Mouse (Mus musculus) kidney, adult 2 months (tissue): ENCODE measurements around the gene Arid1b. TPM values are rescaled to one million over a fixed set of nuclear protein-coding genes. Genes with fewer than 3 reads are reported as not detected.

Source experiments
- DNase-seq: peaks from one replicate; pipeline ENCODE4 v3.0.0; 2021
- H3K27ac ChIP-seq: fragments of 200-500 bp; 2 replicates; pipeline ENCODE4 v1.5.1; 2012; ENCODE audit warnings: low read depth, low read length, control low read depth, inconsistent platforms; ENCODE audit not compliant: insufficient read depth
- H3K27me3 ChIP-seq: fragments of 200-500 bp; replicated peaks from 2 replicates; pipeline ENCODE4 v1.6.1; 2012; ENCODE audit warnings: mild to moderate bottlenecking, moderate library complexity, low read length, inconsistent platforms; ENCODE audit not compliant: control insufficient read depth, insufficient read depth
- H3K36me3 ChIP-seq: fragments of 200-500 bp; 2 replicates; pipeline ENCODE4 v1.6.1; 2012; ENCODE audit warnings: mild to moderate bottlenecking, moderate library complexity, low read length, inconsistent platforms; ENCODE audit not compliant: control insufficient read depth, insufficient read depth
- H3K4me1 ChIP-seq: fragments of 200-500 bp; 2 replicates; pipeline ENCODE4 v1.6.1; 2011; ENCODE audit warnings: low read length; ENCODE audit not compliant: control insufficient read depth, insufficient read depth
- H3K4me3 ChIP-seq: fragments of 200-500 bp; 2 replicates; pipeline ENCODE4 v1.5.1; 2011; ENCODE audit warnings: mild to moderate bottlenecking, low read depth, low read length, control low read depth; ENCODE audit not compliant: insufficient read depth
- CTCF ChIP-seq: fragments of 200-500 bp; conservative IDR thresholded peaks from 2 replicates; pipeline ENCODE4 v1.5.1; 2011; ENCODE audit warnings: low read depth, mild to moderate bottlenecking, control low read depth, low read length, moderate library complexity, mixed read lengths; ENCODE audit not compliant: insufficient read depth, insufficient read length
- POLR2A ChIP-seq: fragments of 200-500 bp; IDR thresholded peaks from one replicate; pipeline ENCODE4 v1.6.1; 2011; ENCODE audit warnings: low read depth, low read length, control low read depth
- WGBS: fragments of 180-500 bp; shearing (Covaris S2); methylation state at CpG from one replicate; pipeline ENCODE4 v1.1.7; 2018; 5-methylcytosine and 5-hydroxymethylcytosine counted together
- polyA plus RNA-seq: library from polyadenylated mRNA; depleted of rRNA; stranded (reverse); fragments of >200 nt; gene quantifications from 2 replicates; pipeline ENCODE4 v1.2.3, GENCODE M21; 2012

The Arid1b gene
- polyA plus RNA-seq, 1 experiment: 20.6 TPM

DNA sequence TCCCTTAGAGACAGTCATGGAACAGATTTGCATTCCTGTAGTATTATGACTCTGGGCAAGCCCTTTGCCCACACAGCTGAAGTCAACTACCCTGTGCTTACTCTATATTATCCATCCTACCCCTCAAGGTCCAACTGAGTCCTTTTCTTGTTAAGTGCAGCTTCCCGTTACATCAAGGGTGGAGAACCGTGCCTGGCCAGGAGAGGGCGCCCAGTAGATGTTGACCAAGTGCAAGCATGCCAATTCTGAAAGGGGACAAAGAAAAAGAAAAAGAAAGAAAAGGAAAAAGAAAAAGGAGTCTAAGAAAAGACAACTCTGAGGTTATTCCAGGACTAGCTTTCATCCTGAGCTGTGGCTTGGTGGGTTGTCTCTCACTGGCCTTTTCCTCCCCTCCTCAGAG is 258.3 kb downstream of the Arid1b start:
- DNase-seq: peak; percentile 73
- Histone ChIP-seq H3K36me3 (no peaks in the 10 kb centered on the region), H3K27ac (no peak overlapping the region), H3K4me3 (no peak overlapping the region), H3K27me3 (no peaks in the 10 kb centered on the region), H3K4me1 (peaks cover 15% of the 10 kb centered on the region)
- no peak for TF ChIP-seq POLR2A
- TF ChIP-seq CTCF: peak; percentile 85
- WGBS: 34% methylated on average over 3 of the region's 3 CpGs

- H3K27ac ChIP-seq: no peak overlapping the region
- TF ChIP-seq POLR2A: no peak
- H3K4me1 ChIP-seq: no peaks in the 10 kb centered on the region; the same call in 1 of the 2 replicates
- WGBS: 91% methylated on average over 16 of the region's 16 CpGs
- no peak overlapping the region for H3K4me3 ChIP-seq
- DNase-seq: no peak
- H3K36me3 ChIP-seq: no peaks in the 10 kb centered on the region
- H3K27me3 ChIP-seq: no peaks in the 10 kb centered on the region
Measured at GRCm38 (mm10) chr17:5254717-5255617, 260.8 kb downstream of the Arid1b start.

DNA sequence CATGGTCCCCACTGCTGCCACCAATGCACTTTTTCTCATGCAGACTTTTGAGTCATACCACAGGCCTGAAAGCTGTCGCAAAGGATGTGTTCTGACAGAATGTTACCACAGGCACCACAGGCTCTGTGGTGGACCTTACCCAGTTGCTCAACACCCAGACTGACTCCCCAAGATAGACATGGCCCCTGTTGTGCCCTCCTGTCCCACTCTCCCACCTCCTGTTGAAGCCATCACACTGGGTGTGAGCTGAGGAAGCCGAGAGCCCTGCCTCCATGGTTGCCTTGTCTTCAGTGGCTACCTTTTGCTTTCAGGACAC is 261.4 kb downstream of the Arid1b start:
- Histone ChIP-seq H3K4me1 (no peaks in the 10 kb centered on the region; the same call in 1 of the 2 replicates), H3K27ac (no peak overlapping the region), H3K4me3 (no peak overlapping the region), H3K27me3 (no peaks in the 10 kb centered on the region), H3K36me3 (no peaks in the 10 kb centered on the region)
- no peak for TF ChIP-seq POLR2A
- TF ChIP-seq CTCF: no peak
- WGBS: 95% methylated on average over 2 of the region's 2 CpGs
- no peak for DNase-seq

- TF ChIP-seq POLR2A (no peak), CTCF (no peak)
- H3K4me3 ChIP-seq: no peak overlapping the region
- H3K4me1 ChIP-seq: peaks cover 7% of the 10 kb centered on the region; the same call in 1 of the 2 replicates
- no peak for DNase-seq
- H3K27ac ChIP-seq: no peak overlapping the region
- H3K27me3 ChIP-seq: no peaks in the 10 kb centered on the region
- WGBS: 85% methylated on average over 8 of the region's 9 CpGs
- no peaks in the 10 kb centered on the region for H3K36me3 ChIP-seq
Measured at GRCm38 (mm10) chr17:5258978-5259377, 264.8 kb downstream of the Arid1b start.

- peak; percentile 39 for DNase-seq
- WGBS: 54% methylated on average over 8 of the region's 8 CpGs
- TF ChIP-seq CTCF (no peak), POLR2A (no peak)
- Histone ChIP-seq H3K4me1 (peaks cover 7% of the 10 kb centered on the region; the same call in 1 of the 2 replicates), H3K27ac (no peak overlapping the region), H3K4me3 (no peak overlapping the region), H3K27me3 (no peaks in the 10 kb centered on the region), H3K36me3 (no peaks in the 10 kb centered on the region)
Measured at GRCm38 (mm10) chr17:5261131-5261651, 267.1 kb downstream of the Arid1b start.

- H3K27ac ChIP-seq: no peak overlapping the region
- peaks cover 7% of the 10 kb centered on the region; the same call in 1 of the 2 replicates for H3K4me1 ChIP-seq
- TF ChIP-seq CTCF (no peak), POLR2A (no peak)
- no peaks in the 10 kb centered on the region for H3K36me3 ChIP-seq
- WGBS: 54% methylated on average over 22 of the region's 22 CpGs
- H3K27me3 ChIP-seq: no peaks in the 10 kb centered on the region
- H3K4me3 ChIP-seq: no peak overlapping the region
- no peak for DNase-seq
Measured at GRCm38 (mm10) chr17:5261874-5262605, 267.9 kb downstream of the Arid1b start.

DNA sequence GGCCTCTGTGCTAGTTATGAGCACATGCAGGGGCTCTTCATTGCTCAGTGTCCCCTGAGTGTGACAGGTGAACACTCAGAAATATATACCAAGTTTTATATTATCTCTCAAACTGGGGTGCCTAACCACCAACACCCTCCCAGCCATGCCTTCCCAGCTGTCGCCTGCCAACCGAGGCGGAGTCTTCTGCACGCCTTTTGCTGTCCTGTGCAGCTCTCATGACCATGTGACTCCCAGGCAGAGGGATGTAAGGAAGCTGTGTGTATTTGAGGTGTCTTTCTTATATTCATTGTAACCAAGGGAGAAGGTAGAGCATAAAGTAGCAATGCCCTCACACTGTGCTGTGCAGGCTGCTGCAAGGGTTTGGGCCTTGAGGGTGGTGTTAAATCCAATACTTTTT is 268.7 kb downstream of the Arid1b start:
- no peak overlapping the region for H3K27ac ChIP-seq
- 70% methylated on average over 4 of the region's 4 CpGs for WGBS
- H3K4me3 ChIP-seq: no peak overlapping the region
- no peaks in the 10 kb centered on the region for H3K27me3 ChIP-seq
- peaks cover 7% of the 10 kb centered on the region; the same call in 1 of the 2 replicates for H3K4me1 ChIP-seq
- no peaks in the 10 kb centered on the region for H3K36me3 ChIP-seq
- no peak for DNase-seq
- no peak for TF ChIP-seq CTCF
- no peak for TF ChIP-seq POLR2A
